Mouse (Mus musculus): Measurements from ENCODE around the gene Sytl3. TPM values are rescaled to one million over a fixed set of nuclear protein-coding genes. Genes with fewer than 3 reads are reported as not detected.
"Not testable (repeated sequence)": the region's sequence is repeated elsewhere in the genome, so short reads cannot be mapped to it uniquely, and the experiment has no call there.

Sytl3 gene
- polyA plus RNA-seq, 1 experiment from 2014 or later: 0.08 TPM

- not testable (repeated sequence) for H3K27me3 ChIP-seq; H3K4me3 ChIP-seq (replicated peaks); H3K9ac ChIP-seq; H3K27ac ChIP-seq (replicated peaks); ATAC-seq (ENCODE audit: insufficient read depth); H3K36me3 ChIP-seq (replicated peaks); H3K4me2 ChIP-seq; H3K4me1 ChIP-seq (replicated peaks); H3K9me3 ChIP-seq (replicated peaks)
- WGBS (ENCODE audit: insufficient replicate concordance): 48% methylated on average over 5 of the region's 5 CpGs
Observed at GRCm38 (mm10) chr17:6674297-6674696, 15.4 kb downstream of the Sytl3 start.

- not testable (repeated sequence) for H3K36me3 ChIP-seq (replicated peaks); H3K27me3 ChIP-seq; H3K4me2 ChIP-seq; H3K9ac ChIP-seq; ATAC-seq (ENCODE audit: insufficient read depth); H3K9me3 ChIP-seq (replicated peaks); H3K27ac ChIP-seq (replicated peaks); H3K4me3 ChIP-seq (replicated peaks); H3K4me1 ChIP-seq (replicated peaks)
- 30% methylated on average over 1 of the region's 2 CpGs for WGBS (ENCODE audit: insufficient replicate concordance)
Observed at GRCm38 (mm10) chr17:6678063-6678462, 19.2 kb downstream of the Sytl3 start.

- H3K9ac ChIP-seq; ATAC-seq (ENCODE audit: insufficient read depth); H3K4me2 ChIP-seq; H3K36me3 ChIP-seq (replicated peaks); H3K4me3 ChIP-seq (replicated peaks); H3K27me3 ChIP-seq; H3K9me3 ChIP-seq (replicated peaks); H3K4me1 ChIP-seq (replicated peaks); H3K27ac ChIP-seq (replicated peaks): not testable (repeated sequence)
- WGBS (ENCODE audit: insufficient replicate concordance): 65% methylated on average over 4 of the region's 4 CpGs
Observed at GRCm38 (mm10) chr17:6681721-6682120, 22.8 kb downstream of the Sytl3 start.

- H3K4me1 ChIP-seq (replicated peaks); H3K27ac ChIP-seq (replicated peaks); H3K9me3 ChIP-seq (replicated peaks); H3K9ac ChIP-seq; H3K36me3 ChIP-seq (replicated peaks); H3K4me2 ChIP-seq; ATAC-seq (ENCODE audit: insufficient read depth); H3K4me3 ChIP-seq (replicated peaks); H3K27me3 ChIP-seq: not testable (repeated sequence)
- WGBS (ENCODE audit: insufficient replicate concordance): 80% methylated on average over 1 of the region's 5 CpGs
Observed at GRCm38 (mm10) chr17:6683702-6684101, 24.8 kb downstream of the Sytl3 start.

GRCm38 (mm10) chr17:6684464-6685287, 25.8 kb downstream of the Sytl3 start:
- not testable (repeated sequence) for H3K4me2 ChIP-seq; H3K27me3 ChIP-seq; H3K36me3 ChIP-seq (replicated peaks); H3K27ac ChIP-seq (replicated peaks); H3K9me3 ChIP-seq (replicated peaks); H3K4me1 ChIP-seq (replicated peaks); H3K4me3 ChIP-seq (replicated peaks); H3K9ac ChIP-seq; ATAC-seq (ENCODE audit: insufficient read depth)
- WGBS (ENCODE audit: insufficient replicate concordance): 0% methylated on average over 1 of the region's 4 CpGs

GRCm38 (mm10) chr17:6685288-6685818, 26.5 kb downstream of the Sytl3 start:
- H3K27ac ChIP-seq (replicated peaks); H3K4me3 ChIP-seq (replicated peaks); H3K36me3 ChIP-seq (replicated peaks); H3K9ac ChIP-seq; H3K4me1 ChIP-seq (replicated peaks); H3K27me3 ChIP-seq; H3K4me2 ChIP-seq; H3K9me3 ChIP-seq (replicated peaks); ATAC-seq (ENCODE audit: insufficient read depth): not testable (repeated sequence)
- WGBS (ENCODE audit: insufficient replicate concordance): 70% methylated on average over 5 of the region's 8 CpGs

- H3K4me3 ChIP-seq (replicated peaks); H3K27me3 ChIP-seq; H3K9ac ChIP-seq; H3K4me2 ChIP-seq; H3K9me3 ChIP-seq (replicated peaks); ATAC-seq (ENCODE audit: insufficient read depth); H3K4me1 ChIP-seq (replicated peaks); H3K36me3 ChIP-seq (replicated peaks); H3K27ac ChIP-seq (replicated peaks): not testable (repeated sequence)
- WGBS (ENCODE audit: insufficient replicate concordance): 67% methylated on average over 3 of the region's 4 CpGs
Observed at GRCm38 (mm10) chr17:6686299-6686971, 27.5 kb downstream of the Sytl3 start.

- WGBS (ENCODE audit: insufficient replicate concordance): 71% methylated on average over 3 of the region's 4 CpGs
- not testable (repeated sequence) for ATAC-seq (ENCODE audit: insufficient read depth); H3K4me2 ChIP-seq
Observed at GRCm38 (mm10) chr17:6689344-6689743, 30.5 kb downstream of the Sytl3 start.

GRCm38 (mm10) chr17:6691596-6691995, 32.7 kb downstream of the Sytl3 start:
- not testable (repeated sequence) for H3K4me3 ChIP-seq (replicated peaks); H3K36me3 ChIP-seq (replicated peaks); H3K9me3 ChIP-seq (replicated peaks); H3K27me3 ChIP-seq; H3K9ac ChIP-seq; H3K27ac ChIP-seq (replicated peaks); H3K4me1 ChIP-seq (replicated peaks); H3K4me2 ChIP-seq; ATAC-seq (ENCODE audit: insufficient read depth)
- WGBS (ENCODE audit: insufficient replicate concordance): 7% methylated on average over 2 of the region's 2 CpGs

More at GRCm38 (mm10) chr17:6689344-6689743, 30.5 kb downstream of the Sytl3 start:
- H3K9ac ChIP-seq; H3K4me3 ChIP-seq (replicated peaks); H3K27ac ChIP-seq (replicated peaks); H3K4me1 ChIP-seq (replicated peaks); H3K27me3 ChIP-seq; H3K9me3 ChIP-seq (replicated peaks); H3K36me3 ChIP-seq (replicated peaks): not testable (repeated sequence)

GRCm38 (mm10) chr17:6695712-6696111, 36.8 kb downstream of the Sytl3 start:
- not testable (repeated sequence) for H3K27me3 ChIP-seq; H3K36me3 ChIP-seq (replicated peaks); H3K4me2 ChIP-seq; H3K27ac ChIP-seq (replicated peaks); ATAC-seq (ENCODE audit: insufficient read depth); H3K9ac ChIP-seq; H3K4me1 ChIP-seq (replicated peaks); H3K9me3 ChIP-seq (replicated peaks); H3K4me3 ChIP-seq (replicated peaks)
- 42% methylated on average over 9 of the region's 9 CpGs for WGBS (ENCODE audit: insufficient replicate concordance)

GRCm38 (mm10) chr17:6696521-6696920, 37.6 kb downstream of the Sytl3 start:
- H3K4me2 ChIP-seq; H3K9me3 ChIP-seq (replicated peaks); H3K9ac ChIP-seq; H3K4me1 ChIP-seq (replicated peaks); H3K27ac ChIP-seq (replicated peaks); H3K27me3 ChIP-seq; ATAC-seq (ENCODE audit: insufficient read depth); H3K4me3 ChIP-seq (replicated peaks); H3K36me3 ChIP-seq (replicated peaks): not testable (repeated sequence)
- 45% methylated on average over 8 of the region's 8 CpGs for WGBS (ENCODE audit: insufficient replicate concordance)

Data from liver, embryonic 15.5 days (tissue).